Mouse (Mus musculus) A20 (cell line): Measurements from ENCODE around the gene Dio2.

Experiments used
- DNase-seq: peaks from one replicate; pipeline ENCODE4 v3.0.0-alpha.2; 2011; ENCODE audit warnings: low read depth, low spot score

Dio2 gene

DNA sequence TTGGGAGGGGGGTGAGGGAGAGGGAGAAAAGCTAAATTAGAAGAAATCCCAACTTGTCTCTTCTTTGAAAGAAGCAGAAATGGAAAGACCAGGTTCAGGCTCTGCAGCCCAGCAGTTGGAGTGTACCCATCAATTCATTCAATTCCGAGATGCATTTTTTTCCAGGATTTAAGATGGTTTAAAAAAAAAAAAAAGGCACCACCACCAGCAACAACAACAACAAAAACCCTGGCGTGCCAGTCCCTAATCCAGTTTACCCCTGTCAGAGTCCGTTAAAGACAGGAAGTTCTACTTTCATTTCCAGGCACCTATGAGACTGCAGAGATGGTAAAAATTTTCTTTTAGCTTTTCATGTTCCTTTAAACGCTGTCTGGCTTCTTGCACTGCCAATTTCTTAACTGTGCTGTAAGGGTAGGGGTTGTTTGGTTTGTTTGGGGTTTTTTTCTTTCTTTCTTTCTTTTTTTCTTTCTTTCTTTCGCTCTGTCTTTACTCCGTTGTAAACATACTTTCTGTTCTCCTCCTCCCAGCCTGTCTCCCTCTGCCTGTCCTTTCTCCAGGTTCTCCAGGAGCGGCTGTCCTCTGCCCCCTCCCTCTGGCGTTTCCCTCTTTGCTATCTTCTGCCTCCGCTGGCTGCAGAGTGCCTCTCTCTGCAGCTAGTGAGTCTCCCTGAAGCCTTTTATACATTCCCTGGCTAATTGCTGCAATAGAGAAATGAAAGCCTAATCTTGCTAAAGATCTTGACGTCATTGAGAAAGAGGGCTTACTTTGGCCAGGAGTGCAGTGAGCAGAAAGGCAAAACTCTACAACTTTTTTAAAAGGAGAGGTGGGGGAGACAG is at the start of gene Dio2:
Gene Dio2 (minus strand): TSS at position 51 of the 836 bp plus-strand sequence.
- DNase-seq, result peak; percentile 30

DNA sequence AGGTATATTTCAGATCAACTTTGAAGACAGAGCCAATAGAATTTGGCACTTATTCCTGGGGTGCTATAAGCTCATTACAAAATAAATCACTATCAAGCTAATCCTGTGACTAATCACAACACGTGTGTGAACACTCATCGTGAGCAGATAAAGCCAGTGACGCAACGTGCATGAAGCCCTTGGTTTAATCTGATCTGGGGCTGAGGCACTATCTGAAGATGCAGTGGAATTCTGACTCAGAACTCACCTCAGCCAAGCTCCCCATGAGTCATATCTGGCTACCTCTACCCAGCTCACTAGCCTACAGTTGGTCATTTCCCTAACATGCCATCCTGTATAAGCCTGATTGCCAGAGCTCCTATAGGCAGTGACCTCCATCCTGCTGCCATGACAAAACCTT is 43.2 kb upstream of the Dio2 start:
- DNase-seq, result no peak

DNA sequence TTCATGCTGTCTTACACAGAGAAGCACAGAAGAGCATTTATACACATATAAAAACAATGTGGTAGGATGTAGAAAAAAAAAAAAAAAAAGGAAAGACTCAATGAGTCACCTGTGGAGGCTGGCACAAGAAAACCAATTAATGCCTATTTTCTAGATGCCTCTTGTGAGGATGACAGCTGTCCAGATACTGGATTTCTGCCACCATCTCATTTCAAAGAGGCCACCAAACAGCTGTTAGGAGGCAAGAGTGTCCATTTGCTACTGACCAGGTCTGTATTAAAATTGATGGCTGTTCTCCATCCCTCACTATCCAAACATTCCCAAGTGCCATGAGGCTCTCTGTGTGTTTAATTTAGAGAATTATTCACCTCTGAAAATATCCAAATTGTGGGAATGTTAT is 6.5 kb upstream of the Dio2 start:
- no peak for DNase-seq

- DNase-seq, result no peak
Measured at GRCm38 (mm10) chr12:90743633-90744032, 5.4 kb upstream of the Dio2 start.

DNA sequence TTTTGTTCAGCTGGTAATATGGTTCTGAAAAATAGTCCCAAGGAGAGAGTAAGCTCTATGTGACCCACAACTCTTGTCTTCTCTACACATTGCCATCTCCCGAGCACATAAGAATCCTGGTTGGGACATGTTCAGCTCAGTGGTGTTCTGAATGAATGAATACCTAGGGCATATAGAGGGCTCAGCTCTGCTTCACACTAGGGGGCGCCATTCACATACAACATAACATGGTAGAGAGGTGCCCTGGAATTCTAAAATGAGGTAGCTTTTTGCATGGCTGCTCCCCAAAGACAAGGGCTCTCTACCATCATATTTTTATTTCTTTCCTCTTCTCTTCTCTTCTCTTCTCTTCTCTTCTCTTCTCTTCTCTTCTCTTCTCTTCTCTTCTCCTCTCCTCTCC is 2.2 kb upstream of the Dio2 start:
- DNase-seq, result peak; percentile 73

DNA sequence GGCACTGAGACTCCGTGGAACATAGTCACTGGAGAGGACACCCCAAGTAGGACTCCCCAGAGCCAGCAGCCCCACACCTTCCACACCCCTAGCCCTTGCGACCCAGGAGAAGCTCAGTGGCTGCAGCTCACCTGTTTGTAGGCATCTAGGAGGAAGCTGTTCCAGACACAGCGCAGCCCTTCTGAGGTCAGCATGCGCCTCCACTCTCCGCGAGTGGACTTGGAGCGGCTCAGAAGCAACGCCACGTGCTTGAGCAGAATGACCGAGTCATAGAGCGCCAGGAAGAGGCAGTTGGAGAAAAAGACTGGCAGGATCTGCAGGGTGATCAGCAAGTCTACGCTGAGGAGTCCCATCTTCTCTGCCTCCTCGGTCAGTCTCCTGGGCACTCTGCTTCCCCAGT is 306 bp downstream of the Dio2 start:
- DNase-seq, result peak; percentile 6

DNA sequence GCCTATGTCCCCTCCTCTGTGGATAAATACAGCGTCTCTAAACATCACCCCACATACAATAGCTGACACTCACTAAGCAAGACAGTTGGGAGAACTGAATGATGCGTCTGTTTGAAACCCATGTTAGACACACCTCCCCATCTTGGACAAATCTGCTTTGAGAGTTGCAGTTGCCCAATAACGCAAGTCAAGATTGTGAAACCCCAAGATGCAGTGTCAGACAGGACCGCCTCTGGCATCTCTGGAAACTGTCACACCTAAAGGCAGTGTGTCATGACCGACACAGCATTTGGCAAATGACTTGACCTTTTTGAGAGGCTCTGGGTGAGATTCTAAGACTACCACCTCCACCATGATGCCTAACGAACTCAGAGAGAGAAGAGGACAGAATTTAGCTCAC is 2.8 kb downstream of the Dio2 start:
- no peak for DNase-seq

DNA sequence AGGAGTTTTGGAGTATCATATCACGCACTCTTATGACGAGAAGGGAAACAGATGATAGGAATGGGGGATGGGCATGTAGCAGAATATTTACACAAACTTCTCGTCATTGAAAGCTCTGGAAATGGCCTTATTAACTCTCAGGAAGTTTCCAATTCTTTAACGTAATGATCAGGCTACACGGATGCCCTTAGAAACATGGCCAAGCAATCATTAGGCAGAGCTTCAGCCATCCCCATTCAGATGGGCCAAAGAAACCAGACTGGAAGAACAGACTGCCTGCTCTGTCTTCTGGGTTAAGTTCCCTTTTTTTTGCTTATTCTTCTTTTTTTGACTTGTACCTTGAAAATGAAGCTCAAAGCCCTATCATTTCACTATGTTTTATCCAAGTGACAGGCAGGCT is 3.7 kb downstream of the Dio2 start:
- DNase-seq, result no peak

- no peak for DNase-seq
Measured at GRCm38 (mm10) chr12:90733721-90734120, 4.5 kb downstream of the Dio2 start.

DNA sequence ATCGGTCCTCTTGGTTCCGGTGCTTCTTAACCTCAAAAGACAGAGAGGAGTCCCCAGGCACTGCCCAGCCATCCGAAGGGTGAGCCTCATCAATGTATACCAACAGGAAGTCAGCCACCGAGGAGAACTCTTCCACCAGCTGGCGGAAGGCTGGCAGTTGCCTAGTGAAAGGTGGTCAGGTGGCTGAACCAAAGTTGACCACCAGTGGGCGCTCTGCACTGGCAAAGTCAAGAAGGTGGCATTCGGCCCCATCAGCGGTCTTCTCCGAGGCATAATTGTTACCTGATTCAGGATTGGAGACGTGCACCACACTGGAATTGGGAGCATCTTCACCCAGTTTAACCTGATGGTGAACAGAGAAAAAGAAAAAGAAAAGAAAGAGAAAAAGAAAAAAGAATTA is 8.6 kb downstream of the Dio2 start:
- DNase-seq, result peak; percentile 68

DNA sequence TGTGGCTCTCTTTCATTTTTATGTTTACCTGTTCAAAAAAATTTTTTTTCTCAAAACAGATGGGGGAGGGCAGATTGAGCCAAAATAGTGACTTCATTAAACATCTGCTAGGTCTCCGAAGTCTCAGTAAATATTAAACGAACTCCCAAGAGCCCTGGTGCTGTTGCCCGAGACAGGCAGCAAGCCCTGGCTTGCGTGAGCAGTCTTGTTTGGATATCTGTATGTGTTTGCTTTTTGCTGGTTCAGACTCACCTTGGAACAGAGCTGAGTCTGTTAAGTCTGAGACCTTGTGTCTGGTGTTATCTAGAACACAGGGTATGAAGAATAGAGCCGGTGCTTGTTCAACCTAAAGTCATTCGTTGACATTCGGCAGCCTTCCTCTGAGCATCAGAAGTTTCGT is 13.1 kb downstream of the Dio2 start:
- DNase-seq, result no peak

DNA sequence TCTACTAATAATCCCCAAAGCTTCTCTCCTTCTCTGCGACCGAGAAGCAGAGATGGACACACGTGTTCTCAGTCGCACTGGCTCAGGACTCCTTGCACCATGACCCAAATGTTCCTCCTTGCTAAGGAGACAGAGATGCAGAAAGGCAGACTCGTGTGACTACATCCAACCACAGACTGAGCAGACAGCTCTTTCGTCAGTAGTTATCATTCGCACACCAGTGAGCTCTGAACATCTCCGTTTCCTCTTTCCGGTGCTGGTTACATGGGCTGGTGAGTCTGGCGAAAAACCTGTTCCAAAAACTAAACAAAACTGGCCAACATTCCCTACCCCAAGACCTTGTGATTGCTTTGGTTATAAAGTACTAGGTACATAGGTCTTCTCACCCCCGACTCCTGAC is 13.6 kb downstream of the Dio2 start:
- DNase-seq, result peak; percentile 65

DNA sequence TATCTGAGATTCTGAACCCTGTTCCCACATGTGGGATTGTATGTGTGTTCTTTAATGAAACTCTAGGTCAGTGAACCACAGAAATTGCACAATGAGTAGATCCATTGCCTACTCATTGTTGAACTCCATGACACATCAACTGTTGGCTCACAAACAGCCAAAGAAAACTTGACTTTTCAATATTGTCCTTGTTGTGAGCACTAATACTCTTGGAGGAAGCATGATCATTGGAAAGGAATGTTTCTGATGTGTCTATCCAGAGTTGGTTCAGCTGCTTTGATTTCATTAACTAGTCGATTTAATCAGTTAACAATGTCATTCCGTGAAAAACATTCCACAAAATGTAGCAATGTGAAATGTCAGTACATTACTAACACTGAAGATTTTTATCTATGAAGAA is 44.1 kb downstream of the Dio2 start:
- no peak for DNase-seq
